Mouse (Mus musculus): Measurements from ENCODE around the gene Snx29. TPM values are rescaled to one million over a fixed set of nuclear protein-coding genes. Genes with fewer than 3 reads are reported as not detected.

The Snx29 gene
- polyA plus RNA-seq, 1 experiment from 2014 or later: 19.2 TPM

- no peaks in the 10 kb centered on the region for H3K36me3 ChIP-seq
- H3K27me3 ChIP-seq: no peaks in the 10 kb centered on the region
- ATAC-seq (ENCODE audit: low FRiP score): no peak
- no peak overlapping the region for H3K9ac ChIP-seq
- 0 out of 2 replicates have a peak, but pooled peaks cover 2% of the 10 kb centered on the region for H3K4me1 ChIP-seq
- 87% methylated on average over 9 of the region's 9 CpGs for WGBS
- no peak overlapping the region for H3K4me2 ChIP-seq (replicated peaks)
- no peak overlapping the region for H3K27ac ChIP-seq
- H3K9me3 ChIP-seq (replicated peaks): no peaks in the 10 kb centered on the region
- H3K4me3 ChIP-seq: no peak overlapping the region
These were observed 347.7 kb downstream of the Snx29 start for GRCm38 (mm10) chr16:11670251-11670970.

DNA sequence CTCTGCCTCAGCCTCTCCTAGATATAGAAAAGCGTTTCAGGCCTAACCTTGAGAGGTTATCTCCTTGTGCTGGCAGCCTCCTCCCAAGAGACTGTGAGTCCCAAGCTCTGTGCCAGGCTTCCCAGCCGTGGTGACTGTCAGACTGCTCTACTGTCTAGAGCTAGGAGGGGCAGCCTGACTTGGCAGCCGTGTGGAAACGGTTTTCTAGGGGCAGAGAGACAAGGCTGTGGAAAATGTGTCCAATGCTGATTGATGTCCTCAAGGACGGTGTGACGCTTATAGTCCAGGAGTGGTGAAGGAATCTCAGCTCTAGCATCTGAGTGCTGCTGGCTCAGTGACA is 348.2 kb downstream of the Snx29 start:
- no peaks in the 10 kb centered on the region for H3K27me3 ChIP-seq
- no peak overlapping the region for H3K4me3 ChIP-seq
- H3K4me1 ChIP-seq: peaks cover 2% of the 10 kb centered on the region; the same call in 1 of the 2 replicates
- H3K27ac ChIP-seq: no peak overlapping the region
- H3K9ac ChIP-seq: no peak overlapping the region
- no peak overlapping the region for H3K4me2 ChIP-seq (replicated peaks)
- H3K36me3 ChIP-seq: no peaks in the 10 kb centered on the region
- ATAC-seq (ENCODE audit: low FRiP score): no peak
- WGBS: 78% methylated on average over 6 of the region's 6 CpGs
- no peaks in the 10 kb centered on the region for H3K9me3 ChIP-seq (replicated peaks)

GRCm38 (mm10) chr16:11676006-11676405 is 353.3 kb downstream of the Snx29 start:
- Histone ChIP-seq H3K27me3 (no peaks in the 10 kb centered on the region), H3K9ac (no peak overlapping the region), H3K27ac (no peak overlapping the region), H3K4me1 (peaks cover 2% of the 10 kb centered on the region; the same call in 1 of the 2 replicates), H3K9me3 (replicated peaks) (0 out of 2 replicates have a peak, but pooled peaks cover 5% of the 10 kb centered on the region), H3K36me3 (no peaks in the 10 kb centered on the region), H3K4me3 (no peak overlapping the region), H3K4me2 (replicated peaks) (no peak overlapping the region)
- no peak for ATAC-seq (ENCODE audit: low FRiP score)
- 26% methylated on average over 4 of the region's 4 CpGs for WGBS

DNA sequence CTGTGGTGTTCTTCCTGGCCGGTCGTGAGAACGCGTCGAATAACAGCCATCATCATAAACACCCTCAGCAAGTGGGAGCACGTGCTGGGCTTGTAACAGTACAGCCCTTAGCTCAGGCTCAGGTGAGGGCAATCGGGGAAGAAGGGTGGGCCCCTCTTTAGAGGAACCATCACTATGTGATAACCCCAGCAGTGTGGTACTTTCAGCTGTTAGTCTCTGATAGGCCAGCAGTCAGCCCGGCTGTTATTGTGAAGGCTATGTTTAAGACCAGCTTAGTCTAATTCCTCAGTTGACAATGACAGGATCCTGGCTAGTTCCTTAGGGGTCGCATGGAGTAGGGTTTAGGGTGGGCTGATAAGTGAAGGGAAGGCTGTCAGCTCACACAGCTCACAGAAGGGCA is 362.6 kb downstream of the Snx29 start:
- no peaks in the 10 kb centered on the region for H3K9me3 ChIP-seq (replicated peaks)
- no peak overlapping the region for H3K27ac ChIP-seq
- H3K4me2 ChIP-seq (replicated peaks): no peak overlapping the region
- no peak overlapping the region for H3K9ac ChIP-seq
- no peak overlapping the region for H3K4me3 ChIP-seq
- 93% methylated on average over 9 of the region's 9 CpGs for WGBS
- no peaks in the 10 kb centered on the region for H3K27me3 ChIP-seq
- H3K36me3 ChIP-seq: no peaks in the 10 kb centered on the region
- no peak for ATAC-seq (ENCODE audit: low FRiP score)
- no peaks in the 10 kb centered on the region for H3K4me1 ChIP-seq

DNA sequence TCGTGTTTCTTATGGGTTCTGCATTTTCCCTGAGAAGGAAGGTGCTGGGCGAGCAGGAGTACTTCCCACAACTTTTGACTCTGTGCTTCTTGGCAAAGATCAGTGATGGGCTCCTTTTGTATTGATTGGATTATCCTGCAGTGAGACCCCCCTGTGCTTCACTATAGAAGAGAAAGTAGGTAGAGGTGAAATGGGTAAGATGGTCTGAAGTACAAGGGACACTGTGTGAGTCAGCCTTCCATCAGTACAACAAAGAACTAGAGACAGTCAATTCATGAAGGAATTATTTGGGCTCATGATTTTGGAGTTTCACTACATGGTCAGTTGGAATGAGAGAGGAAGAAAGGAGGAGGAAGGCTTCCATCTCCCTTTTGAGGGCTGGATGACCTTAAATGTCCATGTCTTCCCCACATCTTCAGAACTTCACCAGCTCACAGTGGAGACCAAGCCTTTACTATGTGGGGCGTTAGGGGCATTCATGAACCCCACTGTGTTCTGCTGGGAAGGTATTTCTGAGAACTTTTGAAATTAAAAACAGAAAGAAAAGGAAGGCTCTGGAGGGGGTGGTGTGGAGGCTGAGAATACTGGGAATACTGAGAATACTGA is 363.1 kb downstream of the Snx29 start:
- H3K9me3 ChIP-seq (replicated peaks): no peaks in the 10 kb centered on the region
- no peak for ATAC-seq (ENCODE audit: low FRiP score)
- H3K4me2 ChIP-seq (replicated peaks): no peak overlapping the region
- H3K4me3 ChIP-seq: no peak overlapping the region
- H3K27me3 ChIP-seq: no peaks in the 10 kb centered on the region
- no peak overlapping the region for H3K27ac ChIP-seq
- H3K4me1 ChIP-seq: no peaks in the 10 kb centered on the region
- no peak overlapping the region for H3K9ac ChIP-seq
- no peaks in the 10 kb centered on the region for H3K36me3 ChIP-seq
- 75% methylated on average over 3 of the region's 3 CpGs for WGBS

DNA sequence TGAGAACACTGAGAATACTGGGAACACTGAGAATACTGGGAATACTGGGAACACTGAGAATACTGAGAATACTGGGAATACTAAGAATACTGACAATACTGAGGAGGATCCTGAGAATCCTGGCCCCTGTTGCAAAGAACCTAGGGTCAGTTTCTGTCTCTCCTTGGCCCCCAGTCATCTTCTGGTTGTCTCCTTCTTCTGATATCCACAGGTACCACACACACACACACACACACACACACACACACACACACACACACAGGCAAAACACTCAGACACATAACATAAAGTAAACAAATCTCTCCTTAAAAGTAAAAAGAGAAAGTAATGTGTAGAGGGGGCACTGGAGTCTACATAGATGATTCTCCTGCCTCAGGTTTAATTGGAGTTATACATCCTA is 365.1 kb downstream of the Snx29 start:
- Histone ChIP-seq H3K4me2 (replicated peaks) (no peak overlapping the region), H3K9me3 (replicated peaks) (no peaks in the 10 kb centered on the region), H3K36me3 (no peaks in the 10 kb centered on the region), H3K27ac (no peak overlapping the region), H3K27me3 (no peaks in the 10 kb centered on the region), H3K4me1 (peaks cover 11% of the 10 kb centered on the region; the same call in 1 of the 2 replicates), H3K4me3 (no peak overlapping the region), H3K9ac (no peak overlapping the region)
- ATAC-seq (ENCODE audit: low FRiP score): no peak

- H3K4me3 ChIP-seq: no peak overlapping the region
- H3K9ac ChIP-seq: no peak overlapping the region
- H3K36me3 ChIP-seq: no peaks in the 10 kb centered on the region
- no peak overlapping the region for H3K4me2 ChIP-seq (replicated peaks)
- H3K27me3 ChIP-seq: no peaks in the 10 kb centered on the region
- H3K27ac ChIP-seq: no peak overlapping the region
- H3K9me3 ChIP-seq (replicated peaks): no peaks in the 10 kb centered on the region
- ATAC-seq (ENCODE audit: low FRiP score): no peak
- peaks cover 12% of the 10 kb centered on the region; the same call in 1 of the 2 replicates for H3K4me1 ChIP-seq
- WGBS: 66% methylated on average over 4 of the region's 4 CpGs
These were observed 365.7 kb downstream of the Snx29 start for GRCm38 (mm10) chr16:11688281-11689005.

- Histone ChIP-seq H3K4me3 (no peak overlapping the region), H3K4me1 (peaks cover 12% of the 10 kb centered on the region; the same call in 1 of the 2 replicates), H3K9me3 (replicated peaks) (no peaks in the 10 kb centered on the region), H3K36me3 (no peaks in the 10 kb centered on the region), H3K27me3 (no peaks in the 10 kb centered on the region), H3K9ac (no peak overlapping the region), H3K27ac (no peak overlapping the region), H3K4me2 (replicated peaks) (no peak overlapping the region)
- WGBS: 89% methylated on average over 8 of the region's 8 CpGs
- no peak for ATAC-seq (ENCODE audit: low FRiP score)
These were observed 367.4 kb downstream of the Snx29 start for GRCm38 (mm10) chr16:11690097-11690496.

GRCm38 (mm10) chr16:11690756-11691155 is 368.0 kb downstream of the Snx29 start:
- no peak overlapping the region for H3K4me2 ChIP-seq (replicated peaks)
- peaks cover 12% of the 10 kb centered on the region; the same call in 1 of the 2 replicates for H3K4me1 ChIP-seq
- H3K9ac ChIP-seq: no peak overlapping the region
- H3K9me3 ChIP-seq (replicated peaks): no peaks in the 10 kb centered on the region
- 75% methylated on average over 4 of the region's 4 CpGs for WGBS
- H3K27ac ChIP-seq: no peak overlapping the region
- H3K27me3 ChIP-seq: no peaks in the 10 kb centered on the region
- H3K4me3 ChIP-seq: no peak overlapping the region
- ATAC-seq (ENCODE audit: low FRiP score): no peak
- H3K36me3 ChIP-seq: no peaks in the 10 kb centered on the region

DNA sequence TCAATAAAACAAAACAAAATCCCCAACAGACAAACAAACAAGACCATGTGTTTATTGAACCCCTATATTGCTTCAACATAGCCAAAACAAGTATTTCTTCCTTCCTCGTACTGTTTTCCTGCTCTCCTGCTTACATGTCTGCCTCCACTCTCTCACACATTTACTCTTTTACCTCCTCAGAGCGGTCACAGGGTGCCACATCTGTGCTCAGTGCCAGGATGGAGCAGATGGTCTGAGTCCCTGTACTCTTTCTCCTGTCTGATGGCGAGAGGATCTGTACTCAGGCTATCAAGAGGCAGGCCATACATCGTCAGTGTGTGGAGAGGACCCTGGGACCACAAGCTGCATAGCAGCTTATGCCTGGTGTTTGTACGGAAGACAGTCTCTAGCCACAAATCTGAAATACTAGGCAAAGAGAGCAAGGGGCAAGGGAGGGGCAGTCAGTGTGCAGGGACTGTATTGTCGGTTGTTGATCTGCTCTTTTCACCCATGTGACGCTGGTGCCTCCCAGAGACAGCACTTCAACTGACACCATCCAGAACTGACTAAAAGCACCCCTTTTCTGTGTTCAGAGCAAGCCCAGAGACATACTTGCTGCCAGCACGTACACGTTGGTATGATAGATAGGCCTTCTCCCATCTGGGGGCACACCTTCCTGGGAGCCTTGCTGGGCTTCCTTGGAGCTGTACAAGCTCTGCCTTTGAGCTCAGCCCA is 368.9 kb downstream of the Snx29 start:
- Histone ChIP-seq H3K36me3 (no peaks in the 10 kb centered on the region), H3K4me1 (peaks cover 12% of the 10 kb centered on the region; the same call in 1 of the 2 replicates), H3K9ac (no peak overlapping the region), H3K27ac (no peak overlapping the region), H3K9me3 (replicated peaks) (no peaks in the 10 kb centered on the region), H3K27me3 (no peaks in the 10 kb centered on the region), H3K4me2 (replicated peaks) (no peak overlapping the region), H3K4me3 (no peak overlapping the region)
- WGBS: 64% methylated on average over 9 of the region's 9 CpGs
- ATAC-seq (ENCODE audit: low FRiP score): peak; percentile 64; the same call in 1 of the 2 replicates

GRCm38 (mm10) chr16:11692744-11693143 is 370.0 kb downstream of the Snx29 start:
- Histone ChIP-seq H3K4me1 (peaks cover 12% of the 10 kb centered on the region; the same call in 1 of the 2 replicates), H3K9me3 (replicated peaks) (no peaks in the 10 kb centered on the region), H3K36me3 (no peaks in the 10 kb centered on the region), H3K4me2 (replicated peaks) (no peak overlapping the region), H3K27ac (no peak overlapping the region), H3K9ac (no peak overlapping the region), H3K27me3 (no peaks in the 10 kb centered on the region), H3K4me3 (no peak overlapping the region)
- 65% methylated on average over 5 of the region's 5 CpGs for WGBS
- no peak for ATAC-seq (ENCODE audit: low FRiP score)

GRCm38 (mm10) chr16:11694386-11694785 is 371.7 kb downstream of the Snx29 start:
- Histone ChIP-seq H3K4me3 (no peak overlapping the region), H3K27me3 (no peaks in the 10 kb centered on the region), H3K4me1 (peaks cover 12% of the 10 kb centered on the region; the same call in 1 of the 2 replicates), H3K27ac (no peak overlapping the region), H3K9me3 (replicated peaks) (no peaks in the 10 kb centered on the region), H3K4me2 (replicated peaks) (no peak overlapping the region), H3K9ac (no peak overlapping the region), H3K36me3 (no peaks in the 10 kb centered on the region)
- WGBS: 77% methylated on average over 4 of the region's 4 CpGs
- ATAC-seq (ENCODE audit: low FRiP score): no peak
